Comparison of ENCODE assay signal across 9 mouse cellular contexts in the genomic region with DNA sequence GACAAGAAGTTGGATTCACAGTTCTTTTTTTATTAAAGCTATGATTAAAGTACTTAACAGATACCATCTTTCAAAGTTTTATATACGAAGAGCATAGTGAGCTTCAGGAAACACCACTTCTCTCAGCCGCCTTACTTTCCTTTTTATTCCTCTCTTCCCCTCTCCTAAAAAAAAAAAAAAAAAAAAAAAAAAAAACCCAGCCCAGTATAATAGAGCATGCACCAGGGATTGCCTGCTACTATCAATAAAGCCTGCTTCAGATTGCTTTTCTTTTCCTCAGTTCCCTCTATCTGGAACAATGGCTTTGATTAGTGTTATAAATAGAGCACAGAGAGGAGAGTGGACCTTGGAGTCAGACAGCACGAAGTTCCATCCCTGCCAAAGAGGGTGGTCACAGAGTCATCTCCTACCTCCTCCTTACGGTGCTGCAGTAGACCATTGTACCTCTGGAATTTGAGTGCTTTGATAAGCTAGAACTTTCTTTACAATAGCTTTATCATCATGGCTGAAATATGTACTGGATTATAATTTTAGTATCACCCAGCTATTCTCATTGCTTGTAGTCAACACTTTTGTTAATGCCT. TPM values are rescaled to one million over a fixed set of nuclear protein-coding genes. Genes with fewer than 3 reads are reported as not detected.
DNase-seq lines count a peak whose midpoint lies in the region; ATAC-seq and TF ChIP-seq lines count a peak whose summit lies in the region.
"Had no signal": no experiment of that assay in that cellular context is flagged by ENCODE, and none has a peak within 500 bp of the region (broad histone marks: within the 10 kb centered on the region; RNA-seq: fewer than 3 reads in every experiment).

No protein-coding gene starts in this region.

- H3K4me1 ChIP-seq in forebrain, embryonic 13.5 days, result peaks cover 35% of the 10 kb centered on the region
- H3K4me1 ChIP-seq in forebrain, embryonic 10.5 days, result peaks cover 32% of the 10 kb centered on the region
- peaks cover 10 to 12% of the 10 kb centered on the region in 2 experiments; a peak in 3 of 4 replicates for H3K4me1 ChIP-seq in MEL (ENCODE audit: control insufficient read depth in 1 of 2, insufficient read depth in 2 of 2, low read length in 2 of 2)
- H3K4me1 ChIP-seq in heart, embryonic 12.5 days (replicated peaks), result peaks cover 13% of the 10 kb centered on the region
- H3K4me1 ChIP-seq in liver, embryonic 14.5 days (replicated peaks; ENCODE audit: control insufficient read depth in 2 of 2, insufficient read depth in 2 of 2, low read length in 1 of 2), result peaks cover 17 to 19% of the 10 kb centered on the region in 2 experiments
- peaks cover 27% of the 10 kb centered on the region for H3K4me1 ChIP-seq in limb, embryonic 10.5 days

- no peak for ATAC-seq in forebrain, embryonic 13.5 days
- no peak for ATAC-seq in heart, embryonic 12.5 days (ENCODE audit: insufficient number of reproducible peaks, low FRiP score)
- ATAC-seq in liver, embryonic 14.5 days (ENCODE audit: insufficient read depth), result no peak
- ATAC-seq in monocyte, adult 5-6 weeks (replicated peaks; ENCODE audit: insufficient number of reproducible peaks, low FRiP score, low TSS enrichment, poor library complexity, severe bottlenecking), result no peak

- H3K79me2 ChIP-seq in MEL (ENCODE audit: control insufficient read depth, insufficient read depth, low read length, poor library complexity), result no peaks in the 10 kb centered on the region; the same call in 1 of the 2 replicates

- no peak for TF ChIP-seq CTCF in MEL (IDR thresholded peaks at IDR 0.05 in 2 of 3, conservative IDR thresholded peaks at IDR 0.05 in 1 of 3; ENCODE audit: control insufficient read depth in 1 of 3, insufficient read depth in 1 of 3, low read depth in 2 of 3, low read length in 3 of 3, poor library complexity in 1 of 3, severe bottlenecking in 1 of 3)
- no peak for TF ChIP-seq CTCF in liver, embryonic 14.5 days (IDR thresholded peaks at IDR 0.05; ENCODE audit: low read depth)

- WGBS in forebrain, embryonic 13.5 days, result 44% methylated on average over 4 of the region's 4 CpGs
- 47% methylated on average over 4 of the region's 4 CpGs for WGBS in forebrain, embryonic 10.5 days
- 29% methylated on average over 4 of the region's 4 CpGs for WGBS in heart, embryonic 12.5 days
- 38% methylated on average over 4 of the region's 4 CpGs for WGBS in liver, embryonic 14.5 days (ENCODE audit: insufficient replicate concordance)
- WGBS in limb, embryonic 10.5 days, result 47% methylated on average over 4 of the region's 4 CpGs

- H3K9ac ChIP-seq in forebrain, embryonic 13.5 days, result no peak overlapping the region; the same call in 1 of the 2 replicates
- no peak overlapping the region for H3K9ac ChIP-seq in MEL (ENCODE audit: control insufficient read depth, low read depth, low read length, poor library complexity, severe bottlenecking)
- H3K9ac ChIP-seq in heart, embryonic 12.5 days, result no peak overlapping the region
- H3K9ac ChIP-seq in liver, embryonic 14.5 days (replicated peaks), result no peak overlapping the region

- TF ChIP-seq POLR2A in MEL (IDR thresholded peaks at IDR 0.05; ENCODE audit: control insufficient read depth in 1 of 2, insufficient read depth in 1 of 2, low read depth in 1 of 2, low read length in 2 of 2, poor library complexity in 1 of 2), result no peak

- peak overlapping the region; percentile 54 for H3K4me2 ChIP-seq in forebrain, embryonic 13.5 days
- H3K4me2 ChIP-seq in heart, embryonic 12.5 days, result peak overlapping the region; percentile 52
- peak overlapping the region; percentile 19; the same call in 1 of the 2 replicates for H3K4me2 ChIP-seq in liver, embryonic 14.5 days (ENCODE audit: low read depth)

- TF ChIP-seq RAD21 in MEL (IDR thresholded peaks at IDR 0.05; ENCODE audit: low read depth, low read length), result no peak

- peak overlapping the region; percentile 30 for H3K4me3 ChIP-seq in forebrain, embryonic 13.5 days
- no peak overlapping the region for H3K4me3 ChIP-seq in forebrain, embryonic 10.5 days
- H3K4me3 ChIP-seq in MEL (ENCODE audit: control insufficient read depth in 1 of 2, insufficient read depth in 1 of 2, low read depth in 2 of 2, low read length in 2 of 2), result no peak overlapping the region; a peak in 1 of 4 replicates
- peak overlapping the region; percentile 34 for H3K4me3 ChIP-seq in heart, embryonic 12.5 days
- no peak overlapping the region for H3K4me3 ChIP-seq in liver, embryonic 14.5 days (ENCODE audit: insufficient read depth in 1 of 2, low read depth in 2 of 2, low read length in 2 of 2)
- H3K4me3 ChIP-seq in limb, embryonic 10.5 days, result no peak overlapping the region

- H3K27me3 ChIP-seq in forebrain, embryonic 13.5 days, result peaks cover 28% of the 10 kb centered on the region
- peaks cover 56% of the 10 kb centered on the region for H3K27me3 ChIP-seq in forebrain, embryonic 10.5 days (ENCODE audit: poor library complexity, severe bottlenecking)
- H3K27me3 ChIP-seq in MEL (ENCODE audit: control insufficient read depth in 1 of 2, insufficient read depth in 2 of 2, low read length in 2 of 2), result no peaks in the 10 kb centered on the region
- no peaks in the 10 kb centered on the region for H3K27me3 ChIP-seq in heart, embryonic 12.5 days (replicated peaks)
- H3K27me3 ChIP-seq in liver, embryonic 14.5 days (ENCODE audit: control insufficient read depth, insufficient read depth, low read length), result peaks cover 52% of the 10 kb centered on the region
- peaks cover 44% of the 10 kb centered on the region for H3K27me3 ChIP-seq in limb, embryonic 10.5 days (ENCODE audit: low read depth, poor library complexity, severe bottlenecking)

- no peak for DNase-seq in forebrain, embryonic 10.5 days (ENCODE audit: extremely low spot score, low spot score)
- no peak for DNase-seq in MEL (ENCODE audit: low read depth, low spot score)
- no peak for DNase-seq in liver, embryonic 14.5 days (ENCODE audit: low read depth in 3 of 3, low spot score in 3 of 3)
- DNase-seq in limb, embryonic 10.5 days (ENCODE audit: low spot score), result no peak
- no peak for DNase-seq in frontal cortex, postnatal 14 days (ENCODE audit: low spot score in 2 of 2)

- TF ChIP-seq EP300 in MEL (IDR thresholded peaks at IDR 0.05; ENCODE audit: low read depth in 1 of 2, low read length in 2 of 2), result no peak
- TF ChIP-seq EP300 in liver, embryonic 14.5 days (IDR thresholded peaks at IDR 0.05; ENCODE audit: low read depth), result no peak

- no peaks in the 10 kb centered on the region for H3K36me3 ChIP-seq in forebrain, embryonic 13.5 days (ENCODE audit: poor library complexity, severe bottlenecking)
- H3K36me3 ChIP-seq in forebrain, embryonic 10.5 days (replicated peaks), result no peaks in the 10 kb centered on the region
- H3K36me3 ChIP-seq in MEL (ENCODE audit: control insufficient read depth in 1 of 2, insufficient read depth in 2 of 2, low read length in 2 of 2), result peaks cover 0 to 2% of the 10 kb centered on the region in 2 experiments; a peak in 1 of 4 replicates
- H3K36me3 ChIP-seq in heart, embryonic 12.5 days, result no peaks in the 10 kb centered on the region
- no peaks in the 10 kb centered on the region for H3K36me3 ChIP-seq in liver, embryonic 14.5 days (replicated peaks; ENCODE audit: control insufficient read depth, insufficient read depth, low read depth)
- H3K36me3 ChIP-seq in limb, embryonic 10.5 days, result no peaks in the 10 kb centered on the region

- no peak overlapping the region for H3K27ac ChIP-seq in forebrain, embryonic 13.5 days
- no peak overlapping the region for H3K27ac ChIP-seq in forebrain, embryonic 10.5 days
- no peak overlapping the region for H3K27ac ChIP-seq in MEL (ENCODE audit: control insufficient read depth, low read depth, low read length)
- peak overlapping the region; percentile 71 for H3K27ac ChIP-seq in heart, embryonic 12.5 days (ENCODE audit: poor library complexity, severe bottlenecking)
- no peak overlapping the region for H3K27ac ChIP-seq in liver, embryonic 14.5 days
- H3K27ac ChIP-seq in limb, embryonic 10.5 days, result no peak overlapping the region
- H3K27ac ChIP-seq: macrophage had no signal

- no peaks in the 10 kb centered on the region for H3K9me3 ChIP-seq in forebrain, embryonic 13.5 days (replicated peaks)
- H3K9me3 ChIP-seq in forebrain, embryonic 10.5 days, result no peaks in the 10 kb centered on the region
- no peaks in the 10 kb centered on the region for H3K9me3 ChIP-seq in MEL (replicated peaks; ENCODE audit: insufficient read depth, low read length)
- no peaks in the 10 kb centered on the region for H3K9me3 ChIP-seq in heart, embryonic 12.5 days (replicated peaks)
- H3K9me3 ChIP-seq in liver, embryonic 14.5 days (ENCODE audit: control insufficient read depth, low read length), result no peaks in the 10 kb centered on the region
- H3K9me3 ChIP-seq in limb, embryonic 10.5 days (replicated peaks), result no peaks in the 10 kb centered on the region

TF ChIP-seq in MEL, 35 proteins besides CTCF, POLR2A, EP300 and RAD21:
- TF ChIP-seq ZNF384 (IDR thresholded peaks at IDR 0.05; ENCODE audit: low read depth, low read length) (peak; percentile 80), E2F4 (IDR thresholded peaks at IDR 0.05; ENCODE audit: borderline replicate concordance, low read depth, low read length) (no peak)
TF ChIP-seq in MEL: peak in this region for 1.

RNA-seq across cellular contexts. Expression of gene March5, which starts 30.4 kb away (rescaled TPM):
- 128 and 139 TPM in 2 replicates for polyA plus RNA-seq in forebrain, embryonic 13.5 days (2015; fragmentation: Nextera tagmentation; extraction: Ambion mirVana)
- 109 and 112 TPM in 2 replicates for polyA plus RNA-seq in forebrain, embryonic 10.5 days (2016; fragmentation: Nextera tagmentation; extraction: Ambion mirVana)
- 65.6 and 68.5 TPM in 2 replicates for total RNA-seq in MEL (2012; rRNA removed)
- polyA plus RNA-seq in MEL (2012; ENCODE audit: insufficient read depth in 1 of 2, insufficient read length in 2 of 2, low read depth in 1 of 2, low replicate concordance in 2 of 2, missing spikeins in 1 of 2), result 10 to 100 TPM in 1 of 2 experiments, not detected in 1; 83.5 TPM
- 101 and 103 TPM in 2 replicates for polyA plus RNA-seq in heart, embryonic 12.5 days (2016; fragmentation: Nextera tagmentation; extraction: Ambion mirVana)
- polyA plus RNA-seq in liver, embryonic 14.5 days (2012; rRNA removed), result 40.9 and 69.6 TPM in 2 replicates
- 145 and 153 TPM in 2 replicates for polyA plus RNA-seq in liver, embryonic 14.5 days (2014; fragmentation: Nextera tagmentation; extraction: Ambion mirVana)
- 128 and 130 TPM in 2 replicates for polyA plus RNA-seq in limb, embryonic 10.5 days (2016; fragmentation: Nextera tagmentation; extraction: Ambion mirVana)
- total RNA-seq in monocyte, adult 5-6 weeks (2017), result 93.4 to 122 TPM (median 106 TPM) in 3 replicates

RNA-seq across cellular contexts. Expression of gene Cpeb3, which starts 31.4 kb away (rescaled TPM):
- 4.2 and 4.8 TPM in 2 replicates for polyA plus RNA-seq in forebrain, embryonic 13.5 days (2015; fragmentation: Nextera tagmentation; extraction: Ambion mirVana)
- polyA plus RNA-seq in forebrain, embryonic 10.5 days (2016; fragmentation: Nextera tagmentation; extraction: Ambion mirVana), result 0.69 and 0.95 TPM in 2 replicates
- total RNA-seq in MEL (2012; rRNA removed), result 0.29 and 0.35 TPM in 2 replicates
- polyA plus RNA-seq in MEL (2012; ENCODE audit: insufficient read depth in 1 of 2, insufficient read length in 2 of 2, low read depth in 1 of 2, low replicate concordance in 2 of 2, missing spikeins in 1 of 2), result under 1 TPM in 1 of 2 experiments, not detected in 1; 0.93 TPM
- 6.8 and 9.5 TPM in 2 replicates for polyA plus RNA-seq in heart, embryonic 12.5 days (2016; fragmentation: Nextera tagmentation; extraction: Ambion mirVana)
- polyA plus RNA-seq in liver, embryonic 14.5 days (2012; rRNA removed), result 1.8 and 2.4 TPM in 2 replicates
- 1.8 and 1.9 TPM in 2 replicates for polyA plus RNA-seq in liver, embryonic 14.5 days (2014; fragmentation: Nextera tagmentation; extraction: Ambion mirVana)
- 0.65 and 0.78 TPM in 2 replicates for polyA plus RNA-seq in limb, embryonic 10.5 days (2016; fragmentation: Nextera tagmentation; extraction: Ambion mirVana)
- 0.86 to 3.3 TPM (median 3.1 TPM) in 3 replicates for total RNA-seq in monocyte, adult 5-6 weeks (2017)

Comparison
In these comparisons a context has a peak if more than half of its experiments do, and no peak if none do; other contexts are left out.
1. H3K4me3 ChIP-seq: peak in forebrain, embryonic 13.5 days (single experiment) and heart, embryonic 12.5 days (single experiment); none in forebrain, embryonic 10.5 days (single experiment), MEL (0 of 2), liver, embryonic 14.5 days (0 of 2) and limb, embryonic 10.5 days (single experiment).
2. Peak in every context shown above with its lines, with median percentiles within 50 percentile points of each other: H3K4me2 ChIP-seq.